Mouse (Mus musculus) heart, embryonic 14.5 days (tissue): ENCODE data around the gene Olfr1371. TPM values are rescaled to one million over a fixed set of nuclear protein-coding genes. Genes with fewer than 3 reads are reported as not detected.

ENCODE experiments used
- ATAC-seq: fragments of 200-750 bp; cut with Nextera tagmentation; 2 replicates; pipeline ENCODE4 v1.8.0; 2017; ENCODE audit warnings: low read depth, moderate TSS enrichment; ENCODE audit not compliant: insufficient number of reproducible peaks, insufficient read depth, low FRiP score
- H3K27ac ChIP-seq, 2 experiments: fragments of 200-500 bp in 1 of 2; fragments of 300-500 bp in 1 of 2; sonication (generic) in 1 of 2; replicated peaks in 1 of 2; 2 replicates each; pipeline ENCODE4 v1.5.1; 2012 to 2014; ENCODE audit warnings: low read depth in 2 of 2, low read length in 2 of 2, control low read depth in 1 of 2, mild to moderate bottlenecking in 1 of 2, mixed read lengths in 1 of 2; ENCODE audit not compliant: control insufficient read depth in 1 of 2, insufficient read depth in 1 of 2
- H3K27me3 ChIP-seq: fragments of 300-500 bp; sonication (generic); 2 replicates; pipeline ENCODE4 v1.6.1; 2014; ENCODE audit warnings: mild to moderate bottlenecking, low read length, control low read depth; ENCODE audit not compliant: control insufficient read depth, insufficient read depth
- H3K36me3 ChIP-seq: fragments of 300-500 bp; sonication (generic); 2 replicates; pipeline ENCODE4 v1.6.1; 2014; ENCODE audit warnings: mild to moderate bottlenecking, control low read depth, low read length, mixed read lengths; ENCODE audit not compliant: control insufficient read depth, insufficient read depth
- H3K4me1 ChIP-seq, 2 experiments: fragments of 200-500 bp in 1 of 2; fragments of 300-500 bp in 1 of 2; sonication (generic) in 1 of 2; 2 replicates each; pipeline ENCODE4 v1.6.1; 2012 to 2014; ENCODE audit warnings: low read length in 2 of 2, control low read depth in 1 of 2, mixed read lengths in 1 of 2; ENCODE audit not compliant: control insufficient read depth in 2 of 2, insufficient read depth in 2 of 2
- H3K4me2 ChIP-seq: fragments of 300-500 bp; sonication (generic); 2 replicates; pipeline ENCODE4 v1.6.1; 2014; ENCODE audit warnings: mild to moderate bottlenecking, low read length
- H3K4me3 ChIP-seq, 2 experiments: fragments of 200-500 bp in 1 of 2; fragments of 300-500 bp in 1 of 2; sonication (generic) in 1 of 2; 2 replicates each; pipeline ENCODE4 v1.5.1; 2012 to 2014; ENCODE audit warnings: low read length in 2 of 2, mild to moderate bottlenecking in 2 of 2, control low read depth in 1 of 2, low read depth in 1 of 2, moderate library complexity in 1 of 2; ENCODE audit not compliant: control insufficient read depth in 1 of 2, insufficient read depth in 1 of 2
- H3K9ac ChIP-seq: fragments of 300-500 bp; sonication (generic); 2 replicates; pipeline ENCODE4 v1.6.1; 2014; ENCODE audit warnings: mild to moderate bottlenecking, low read length
- H3K9me3 ChIP-seq: fragments of 300-500 bp; sonication (generic); 2 replicates; pipeline ENCODE4 v1.6.1; 2016; ENCODE audit warnings: low read length, control low read depth; ENCODE audit not compliant: control insufficient read depth
- WGBS: fragments of 180-500 bp; shearing (Covaris S2); extraction: QIAGEN DNeasy Blood & Tissue Kit; methylation state at CpG from one replicate; pipeline ENCODE4 v1.1.7; 2014; 5-methylcytosine and 5-hydroxymethylcytosine counted together
- polyA plus RNA-seq: library from polyadenylated mRNA; unstranded; fragments of >200 nt; fragmentation: Nextera tagmentation; extraction: Ambion mirVana; gene quantifications from 2 replicates; pipeline ENCODE4 v1.2.1, GENCODE M21; 2014

The Olfr1371 gene
- polyA plus RNA-seq, 1 experiment from 2014 or later, result not detected

- 24% methylated on average over 3 of the region's 3 CpGs for WGBS
Observed at GRCm38 (mm10) chr11:52233043-52233653, 19.4 kb upstream of the Olfr1371 start.

GRCm38 (mm10) chr11:52231606-52232541 lies 18.1 kb upstream of the Olfr1371 start, which contains the start of gene Skp1a:
Gene Skp1a (plus strand): TSS chr11:52231995.
- Histone ChIP-seq H3K36me3 (peaks cover 6% of the 10 kb centered on the region; the same call in 1 of the 2 replicates), H3K4me1 (peaks cover 5 to 26% of the 10 kb centered on the region in 2 experiments; a peak in 2 of 4 replicates)
- ATAC-seq, result peak; percentile 83

More at GRCm38 (mm10) chr11:52233043-52233653, 19.4 kb upstream of the Olfr1371 start:
- peak overlapping the region in 1 of 2 experiments; percentile 85; a peak in 2 of 4 replicates for H3K4me3 ChIP-seq
- peak overlapping the region; percentile 97 for H3K9ac ChIP-seq
- H3K27ac ChIP-seq, result no peak overlapping the region
- peak overlapping the region; percentile 80 for H3K4me2 ChIP-seq
- H3K9me3 ChIP-seq, result no peaks in the 10 kb centered on the region
- peaks cover 19% of the 10 kb centered on the region for H3K36me3 ChIP-seq
- H3K4me1 ChIP-seq, result peaks cover 5 to 26% of the 10 kb centered on the region in 2 experiments; a peak in 2 of 4 replicates
- H3K27me3 ChIP-seq, result no peaks in the 10 kb centered on the region
- ATAC-seq, result no peak

GRCm38 (mm10) chr11:52230694-52231093 lies 16.9 kb upstream of the Olfr1371 start:
- no peak overlapping the region for H3K4me3 ChIP-seq
- no peak overlapping the region for H3K27ac ChIP-seq
- peak overlapping the region; percentile 97 for H3K9ac ChIP-seq
- H3K4me2 ChIP-seq, result peak overlapping the region; percentile 80
- no peaks in the 10 kb centered on the region for H3K9me3 ChIP-seq
- H3K36me3 ChIP-seq, result peaks cover under 1% of the 10 kb centered on the region; the same call in 1 of the 2 replicates
- ATAC-seq, result no peak
- 55% methylated on average over 5 of the region's 5 CpGs for WGBS
- peaks cover 5 to 26% of the 10 kb centered on the region in 2 experiments; a peak in 2 of 4 replicates for H3K4me1 ChIP-seq
- no peaks in the 10 kb centered on the region for H3K27me3 ChIP-seq

More at GRCm38 (mm10) chr11:52231606-52232541, 18.1 kb upstream of the Olfr1371 start, which contains the start of gene Skp1a:
- Histone ChIP-seq H3K27ac (peak within 1 kb of the TSS; percentile 97 to 98), H3K9me3 (no peaks in the 10 kb centered on the region), H3K27me3 (no peaks in the 10 kb centered on the region), H3K4me2 (peak within 1 kb of the TSS; percentile 80), H3K4me3 (peak within 1 kb of the TSS; percentile 85 to 89), H3K9ac (peak within 1 kb of the TSS; percentile 97)
- under 1% methylated on average over 87 of the region's 87 CpGs for WGBS

GRCm38 (mm10) chr11:52228722-52229448 lies 15.1 kb upstream of the Olfr1371 start:
- Histone ChIP-seq H3K9me3 (no peaks in the 10 kb centered on the region), H3K27ac (no peak overlapping the region), H3K4me3 (no peak overlapping the region), H3K4me1 (peaks cover 8 to 15% of the 10 kb centered on the region in 2 experiments), H3K9ac (no peak overlapping the region), H3K36me3 (no peaks in the 10 kb centered on the region), H3K4me2 (no peak overlapping the region), H3K27me3 (peaks cover 5% of the 10 kb centered on the region; the same call in 1 of the 2 replicates)
- 71% methylated on average over 7 of the region's 7 CpGs for WGBS
- no peak for ATAC-seq

GRCm38 (mm10) chr11:52227466-52228226 lies 13.9 kb upstream of the Olfr1371 start:
- Histone ChIP-seq H3K4me1 (peaks cover 7 to 8% of the 10 kb centered on the region in 2 experiments), H3K27me3 (peaks cover 5% of the 10 kb centered on the region; the same call in 1 of the 2 replicates), H3K27ac (no peak overlapping the region), H3K36me3 (no peaks in the 10 kb centered on the region), H3K4me2 (no peak overlapping the region), H3K4me3 (no peak overlapping the region), H3K9ac (no peak overlapping the region), H3K9me3 (no peaks in the 10 kb centered on the region)
- 69% methylated on average over 13 of the region's 13 CpGs for WGBS
- no peak for ATAC-seq

- Histone ChIP-seq H3K27ac (no peak overlapping the region), H3K4me2 (no peak overlapping the region), H3K4me3 (no peak overlapping the region), H3K4me1 (peaks cover 7 to 8% of the 10 kb centered on the region in 2 experiments), H3K9ac (no peak overlapping the region), H3K36me3 (no peaks in the 10 kb centered on the region), H3K9me3 (no peaks in the 10 kb centered on the region), H3K27me3 (peaks cover 5% of the 10 kb centered on the region; the same call in 1 of the 2 replicates)
- 60% methylated on average over 3 of the region's 3 CpGs for WGBS
- ATAC-seq, result no peak
Observed at GRCm38 (mm10) chr11:52227053-52227452, 13.3 kb upstream of the Olfr1371 start.
